Mouse (Mus musculus) stomach, embryonic 15.5 days (tissue): Measurements from ENCODE around the gene Ppm1n. TPM values are rescaled to one million over a fixed set of nuclear protein-coding genes. Genes with fewer than 3 reads are reported as not detected.
A peak's percentile ranks its signal among the peaks of the same experiment; 100 is the strongest.

Source experiments
- ATAC-seq: fragments of 200-750 bp; cut with Nextera tagmentation; 2 replicates; pipeline ENCODE4 v1.8.0; 2017; ENCODE audit warnings: low read depth, moderate number of reproducible peaks, moderate TSS enrichment; ENCODE audit not compliant: insufficient read depth, low FRiP score
- H3K27ac ChIP-seq: fragments of 300-500 bp; sonication (generic); 2 replicates; pipeline ENCODE4 v1.5.1; 2015; ENCODE audit warnings: mild to moderate bottlenecking, inconsistent platforms
- H3K27me3 ChIP-seq: fragments of 300-500 bp; sonication (generic); replicated peaks from 2 replicates; pipeline ENCODE4 v1.6.1; 2015; ENCODE audit warnings: inconsistent platforms
- H3K36me3 ChIP-seq: fragments of 300-500 bp; sonication (generic); 2 replicates; pipeline ENCODE4 v1.6.1; 2015; ENCODE audit warnings: inconsistent platforms
- H3K4me1 ChIP-seq: fragments of 300-500 bp; sonication (generic); 2 replicates; pipeline ENCODE4 v1.6.1; 2015; ENCODE audit warnings: inconsistent platforms
- H3K4me2 ChIP-seq: fragments of 300-500 bp; sonication (generic); 2 replicates; pipeline ENCODE4 v1.6.1; 2015; ENCODE audit warnings: mild to moderate bottlenecking, inconsistent platforms
- H3K4me3 ChIP-seq: fragments of 300-500 bp; sonication (generic); replicated peaks from 2 replicates; pipeline ENCODE4 v1.5.1; 2015; ENCODE audit warnings: inconsistent platforms
- H3K9ac ChIP-seq: fragments of 300-500 bp; sonication (generic); 2 replicates; pipeline ENCODE4 v1.6.1; 2015; ENCODE audit warnings: inconsistent platforms
- H3K9me3 ChIP-seq: fragments of 300-500 bp; sonication (generic); 2 replicates; pipeline ENCODE4 v1.6.1; 2016; ENCODE audit warnings: inconsistent platforms
- WGBS: fragments of 180-500 bp; shearing (Covaris S2); methylation state at CpG from one replicate; pipeline ENCODE4 v1.1.7; 2015; 5-methylcytosine and 5-hydroxymethylcytosine counted together
- polyA plus RNA-seq: library from polyadenylated mRNA; unstranded; fragments of >200 nt; fragmentation: Nextera tagmentation; extraction: Ambion mirVana; gene quantifications from 2 replicates; pipeline ENCODE4 v1.2.1, GENCODE M21; 2015

The Ppm1n gene
- polyA plus RNA-seq, 1 experiment from 2014 or later = 0.33 TPM

GRCm38 (mm10) chr7:19256567-19256966, 23.3 kb downstream of the Ppm1n start:
- Histone ChIP-seq H3K4me1 (0 out of 2 replicates have a peak, but pooled peaks cover 3% of the 10 kb centered on the region), H3K27ac (no peak overlapping the region), H3K9ac (no peak overlapping the region), H3K4me2 (no peak overlapping the region), H3K36me3 (peaks cover 47% of the 10 kb centered on the region), H3K27me3 (no peaks in the 10 kb centered on the region), H3K9me3 (no peaks in the 10 kb centered on the region), H3K4me3 (no peak overlapping the region)
- no peak for ATAC-seq
- 78% methylated on average over 7 of the region's 7 CpGs for WGBS

- Histone ChIP-seq H3K36me3 (peaks cover 43% of the 10 kb centered on the region), H3K4me1 (0 out of 2 replicates have a peak, but pooled peaks cover 3% of the 10 kb centered on the region), H3K9me3 (no peaks in the 10 kb centered on the region), H3K9ac (no peak overlapping the region), H3K4me2 (no peak overlapping the region), H3K4me3 (no peak overlapping the region), H3K27me3 (no peaks in the 10 kb centered on the region), H3K27ac (no peak overlapping the region)
- ATAC-seq = no peak
- WGBS = 84% methylated on average over 17 of the region's 17 CpGs
Observed at GRCm38 (mm10) chr7:19255395-19255794, 24.5 kb downstream of the Ppm1n start.

DNA sequence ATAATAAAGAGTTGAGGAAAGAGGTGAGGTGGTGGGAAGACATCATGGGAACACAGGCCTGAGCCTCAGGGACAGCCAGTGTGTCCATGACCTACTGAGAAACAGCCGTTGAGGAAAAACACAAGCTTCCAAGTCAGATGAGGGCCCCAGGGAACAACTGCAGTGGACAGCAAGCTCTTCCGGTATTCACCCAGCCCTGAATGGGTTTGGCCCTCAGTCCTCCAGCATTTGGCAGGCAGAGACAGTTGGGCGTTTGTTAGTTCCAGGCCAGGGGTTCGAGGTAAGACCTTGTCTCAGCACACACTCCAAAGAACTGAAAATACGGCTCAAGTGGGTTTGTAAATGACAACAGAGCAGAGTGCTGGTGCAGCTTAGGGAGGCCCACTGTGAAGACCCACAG, 26.4 kb downstream of the Ppm1n start:
- no peak for ATAC-seq
- no peak overlapping the region for H3K27ac ChIP-seq
- H3K27me3 ChIP-seq = no peaks in the 10 kb centered on the region
- H3K9ac ChIP-seq = no peak overlapping the region
- no peaks in the 10 kb centered on the region for H3K9me3 ChIP-seq
- H3K4me3 ChIP-seq = no peak overlapping the region
- 57% methylated on average over 5 of the region's 5 CpGs for WGBS
- H3K4me2 ChIP-seq = no peak overlapping the region
- H3K36me3 ChIP-seq = peaks cover 31% of the 10 kb centered on the region
- H3K4me1 ChIP-seq = 0 out of 2 replicates have a peak, but pooled peaks cover under 1% of the 10 kb centered on the region

- WGBS = 76% methylated on average over 4 of the region's 4 CpGs
- H3K36me3 ChIP-seq = peaks cover 19% of the 10 kb centered on the region
- no peaks in the 10 kb centered on the region for H3K27me3 ChIP-seq
- no peaks in the 10 kb centered on the region for H3K4me1 ChIP-seq
- no peak overlapping the region for H3K27ac ChIP-seq
- no peaks in the 10 kb centered on the region for H3K9me3 ChIP-seq
- H3K9ac ChIP-seq = no peak overlapping the region
- no peak overlapping the region for H3K4me2 ChIP-seq
- H3K4me3 ChIP-seq = no peak overlapping the region
- ATAC-seq = no peak
Observed at GRCm38 (mm10) chr7:19252078-19252477, 27.8 kb downstream of the Ppm1n start.

DNA sequence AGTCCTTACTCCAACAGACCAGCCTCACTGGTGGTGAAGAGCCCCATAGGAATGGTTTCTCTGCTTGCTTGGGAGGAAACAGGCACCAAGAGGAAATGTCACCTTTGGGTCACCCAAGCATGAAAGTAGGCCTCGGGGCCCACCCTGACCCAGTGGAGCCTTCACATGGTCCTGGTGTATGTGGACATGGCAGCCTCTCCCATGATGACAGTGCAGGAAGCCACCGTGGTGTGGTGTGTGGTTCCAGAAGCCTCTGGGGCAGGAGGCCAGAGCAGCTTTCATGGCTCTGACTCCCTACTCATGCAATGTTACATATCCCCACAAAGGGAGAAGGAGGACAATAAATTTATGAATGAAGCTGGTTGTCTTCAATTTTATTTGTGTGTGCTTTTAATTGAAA, 32.4 kb downstream of the Ppm1n start:
- peaks cover 18% of the 10 kb centered on the region; the same call in 1 of the 2 replicates for H3K36me3 ChIP-seq
- WGBS = 93% methylated on average over 2 of the region's 2 CpGs
- no peak for ATAC-seq

DNA sequence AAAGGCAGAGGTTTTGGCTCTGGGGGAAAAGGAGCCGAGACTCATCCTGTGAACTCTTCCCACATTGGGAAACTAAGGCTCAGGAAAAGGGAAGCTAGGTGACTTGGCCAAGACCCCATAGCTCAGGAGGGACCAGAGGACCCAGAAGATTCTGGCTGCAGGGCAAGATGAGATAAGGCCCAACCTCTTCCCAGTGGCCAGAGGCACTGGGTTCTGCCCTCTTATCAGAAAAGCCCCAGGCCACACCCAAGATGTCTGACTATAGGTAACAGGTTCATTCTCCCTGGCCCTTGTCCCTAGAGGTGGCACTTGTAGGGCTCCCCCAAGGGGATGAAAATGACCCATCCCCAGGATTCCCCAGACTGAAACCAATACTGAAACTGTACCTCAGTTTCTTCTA, 33.0 kb downstream of the Ppm1n start:
- peak; percentile 52; the same call in 1 of the 2 replicates for ATAC-seq
- H3K27ac ChIP-seq = no peak overlapping the region
- no peak overlapping the region for H3K4me3 ChIP-seq
- no peaks in the 10 kb centered on the region for H3K4me1 ChIP-seq
- WGBS = 88% methylated on average over 1 of the region's 1 CpGs
- no peak overlapping the region for H3K4me2 ChIP-seq
- no peaks in the 10 kb centered on the region for H3K27me3 ChIP-seq
- no peaks in the 10 kb centered on the region for H3K9me3 ChIP-seq
- peaks cover 18% of the 10 kb centered on the region; the same call in 1 of the 2 replicates for H3K36me3 ChIP-seq
- no peak overlapping the region for H3K9ac ChIP-seq

More for the DNA sequence above, 32.4 kb downstream of the Ppm1n start:
- H3K4me3 ChIP-seq = no peak overlapping the region
- H3K9me3 ChIP-seq = no peaks in the 10 kb centered on the region
- no peaks in the 10 kb centered on the region for H3K4me1 ChIP-seq
- no peaks in the 10 kb centered on the region for H3K27me3 ChIP-seq
- no peak overlapping the region for H3K27ac ChIP-seq
- H3K4me2 ChIP-seq = no peak overlapping the region
- H3K9ac ChIP-seq = no peak overlapping the region

DNA sequence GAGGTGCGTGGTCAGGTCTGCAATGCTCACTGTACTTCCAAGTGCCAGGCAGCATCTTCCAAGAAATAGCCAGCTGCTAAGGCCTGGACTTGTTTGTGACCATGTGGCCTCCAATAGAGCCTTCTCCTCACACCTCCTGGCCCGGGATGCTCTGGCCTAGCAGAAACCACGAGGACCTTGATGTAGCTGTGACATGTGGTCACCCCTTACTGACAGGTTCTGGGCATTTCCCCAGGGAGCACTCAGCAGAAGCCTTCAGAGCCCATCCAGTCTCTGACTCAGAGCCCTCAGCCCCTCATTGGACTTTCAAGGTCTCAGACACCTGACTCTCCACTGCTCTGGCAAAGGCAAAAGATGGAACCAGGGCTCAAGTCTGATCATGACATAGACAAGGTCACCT, 34.8 kb downstream of the Ppm1n start:
- ATAC-seq = no peak
- WGBS = 91% methylated on average over 3 of the region's 3 CpGs
- Histone ChIP-seq H3K4me2 (no peak overlapping the region), H3K9ac (no peak overlapping the region), H3K4me1 (no peaks in the 10 kb centered on the region), H3K4me3 (no peak overlapping the region), H3K9me3 (no peaks in the 10 kb centered on the region), H3K27ac (no peak overlapping the region), H3K36me3 (peaks cover 18% of the 10 kb centered on the region; the same call in 1 of the 2 replicates), H3K27me3 (no peaks in the 10 kb centered on the region)

DNA sequence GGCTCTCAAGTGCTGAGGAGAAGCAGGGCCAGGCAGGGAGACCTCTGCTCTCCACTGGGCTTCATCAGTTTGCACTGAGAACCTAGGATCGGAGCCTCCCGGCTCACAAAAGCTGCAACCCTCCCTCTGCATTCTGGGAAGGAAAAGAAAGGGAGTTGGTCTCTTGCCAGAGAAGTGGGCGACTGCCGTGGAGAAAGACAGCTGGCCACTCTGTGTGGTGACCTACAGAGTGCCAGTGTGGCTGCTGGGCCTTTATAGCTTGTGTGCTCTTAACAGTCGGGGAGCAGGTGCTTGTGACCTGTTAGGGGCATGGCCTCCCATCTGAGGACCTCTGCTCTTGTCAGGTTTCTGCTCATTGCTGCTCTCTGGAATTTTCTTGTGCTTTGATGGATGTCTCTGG, 36.0 kb downstream of the Ppm1n start:
- Histone ChIP-seq H3K9me3 (no peaks in the 10 kb centered on the region), H3K27ac (no peak overlapping the region), H3K9ac (no peak overlapping the region), H3K36me3 (peaks cover 18% of the 10 kb centered on the region; the same call in 1 of the 2 replicates), H3K4me2 (no peak overlapping the region), H3K4me3 (no peak overlapping the region), H3K4me1 (peaks cover 8% of the 10 kb centered on the region; the same call in 1 of the 2 replicates), H3K27me3 (no peaks in the 10 kb centered on the region)
- no peak for ATAC-seq
- 75% methylated on average over 5 of the region's 5 CpGs for WGBS

DNA sequence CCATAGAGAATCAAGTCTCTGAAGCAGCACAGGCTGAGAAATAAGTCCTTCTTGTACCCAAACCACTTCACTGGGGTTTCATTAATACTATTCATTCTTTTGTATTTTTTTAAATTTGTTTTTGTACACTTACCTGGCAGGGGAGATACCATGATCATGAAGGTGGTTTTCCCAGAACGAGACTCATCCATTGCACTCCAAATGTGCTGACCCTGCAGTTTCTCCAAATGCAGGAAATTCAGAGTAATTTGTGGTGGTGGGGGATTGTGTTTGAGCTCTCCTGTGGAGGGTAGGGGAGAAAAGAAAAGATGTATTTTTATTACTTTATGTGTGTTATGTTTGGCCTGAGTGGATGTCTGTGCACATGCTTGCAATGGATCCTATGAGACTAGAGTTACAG, 37.9 kb downstream of the Ppm1n start:
- no peak for ATAC-seq
- Histone ChIP-seq H3K9me3 (no peaks in the 10 kb centered on the region), H3K9ac (no peak overlapping the region)

GRCm38 (mm10) chr7:19240905-19241463, 38.9 kb downstream of the Ppm1n start:
- Histone ChIP-seq H3K9ac (no peak overlapping the region), H3K9me3 (no peaks in the 10 kb centered on the region), H3K27me3 (no peaks in the 10 kb centered on the region), H3K4me3 (no peak overlapping the region), H3K4me1 (peaks cover 12% of the 10 kb centered on the region; the same call in 1 of the 2 replicates), H3K27ac (peak overlapping the region; percentile 48; the same call in 1 of the 2 replicates), H3K36me3 (peaks cover 12% of the 10 kb centered on the region; the same call in 1 of the 2 replicates), H3K4me2 (no peak overlapping the region)
- ATAC-seq = no peak
- 83% methylated on average over 8 of the region's 8 CpGs for WGBS

More for the DNA sequence above, 37.9 kb downstream of the Ppm1n start:
- 90% methylated on average over 1 of the region's 1 CpGs for WGBS
- peaks cover 8% of the 10 kb centered on the region; the same call in 1 of the 2 replicates for H3K4me1 ChIP-seq
- H3K36me3 ChIP-seq = peaks cover 18% of the 10 kb centered on the region; the same call in 1 of the 2 replicates
- no peak overlapping the region for H3K4me3 ChIP-seq
- no peak overlapping the region for H3K27ac ChIP-seq
- no peak overlapping the region for H3K4me2 ChIP-seq
- no peaks in the 10 kb centered on the region for H3K27me3 ChIP-seq

GRCm38 (mm10) chr7:19239986-19240385, 39.9 kb downstream of the Ppm1n start:
- Histone ChIP-seq H3K9me3 (no peaks in the 10 kb centered on the region), H3K4me2 (no peak overlapping the region), H3K36me3 (peaks cover 2% of the 10 kb centered on the region; the same call in 1 of the 2 replicates), H3K27me3 (no peaks in the 10 kb centered on the region), H3K27ac (peak overlapping the region; percentile 48; the same call in 1 of the 2 replicates), H3K9ac (no peak overlapping the region), H3K4me1 (peaks cover 12% of the 10 kb centered on the region; the same call in 1 of the 2 replicates), H3K4me3 (no peak overlapping the region)
- 38% methylated on average over 2 of the region's 4 CpGs for WGBS
- ATAC-seq = peak; percentile 76

- Histone ChIP-seq H3K27me3 (no peaks in the 10 kb centered on the region), H3K4me3 (no peak overlapping the region), H3K9me3 (no peaks in the 10 kb centered on the region), H3K9ac (no peak overlapping the region), H3K4me2 (no peak overlapping the region), H3K4me1 (peaks cover 12% of the 10 kb centered on the region; the same call in 1 of the 2 replicates), H3K36me3 (no peaks in the 10 kb centered on the region), H3K27ac (peak overlapping the region; percentile 48; the same call in 1 of the 2 replicates)
- ATAC-seq = peak; percentile 88
- WGBS = 4% methylated on average over 1 of the region's 1 CpGs
Observed at GRCm38 (mm10) chr7:19239423-19239822, 40.4 kb downstream of the Ppm1n start.
